Mouse (Mus musculus): Measurements from ENCODE around the gene Marco.

DNA sequence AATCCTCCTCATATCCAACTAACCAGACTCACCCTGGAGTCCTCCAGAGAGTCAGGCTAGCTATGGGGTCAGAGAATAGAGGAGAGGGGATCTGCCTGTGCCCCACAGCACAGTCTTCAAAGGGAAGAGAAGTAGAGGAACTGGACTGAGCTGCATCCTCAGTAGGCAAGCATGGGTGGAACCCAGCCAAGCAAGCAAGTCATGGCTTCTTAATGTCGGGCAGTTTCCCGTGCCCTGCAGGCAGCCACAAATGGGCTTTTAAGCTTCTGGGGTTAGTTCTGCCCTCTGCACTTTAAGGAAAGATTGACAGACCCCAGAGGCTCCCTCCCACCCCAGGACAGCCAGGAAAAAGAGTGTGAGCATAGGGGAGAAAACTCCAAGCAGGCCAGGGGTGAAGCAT is 63.2 kb downstream of the Marco start:
- TF ChIP-seq CTCF (IDR thresholded peaks at IDR 0.05) (no peak), POLR2A (IDR thresholded peaks at IDR 0.05; ENCODE audit: insufficient read depth, low read depth, low read length) (no peak), EP300 (IDR thresholded peaks at IDR 0.05; ENCODE audit: insufficient read depth, low read depth, low read length) (no peak)

Measured in heart, adult 2 months (tissue).